Mouse (Mus musculus) midbrain, postnatal 0 days (tissue): ENCODE data around the gene Pex14. TPM values are rescaled to one million over a fixed set of nuclear protein-coding genes. Genes with fewer than 3 reads are reported as not detected.

ENCODE experiments used
- ATAC-seq: fragments of 200-750 bp; cut with Nextera tagmentation; 2 replicates; pipeline ENCODE4 v1.8.0; 2017; ENCODE audit warnings: moderate number of reproducible peaks, mild to moderate bottlenecking, moderate TSS enrichment, moderate library complexity; ENCODE audit not compliant: low FRiP score
- DNase-seq: peaks from one replicate; pipeline ENCODE4 v3.0.0-alpha.2; 2015; ENCODE audit warnings: low spot score
- H3K27ac ChIP-seq: fragments of 300-500 bp; sonication (generic); 2 replicates; pipeline ENCODE4 v1.5.1; 2014; ENCODE audit warnings: low read depth, mild to moderate bottlenecking, low read length, mixed read lengths
- H3K27me3 ChIP-seq: fragments of 300-500 bp; sonication (generic); 2 replicates; pipeline ENCODE4 v1.6.1; 2014; ENCODE audit warnings: low read length, control low read depth, mixed read lengths; ENCODE audit not compliant: insufficient read depth
- H3K36me3 ChIP-seq: fragments of 300-500 bp; sonication (generic); 2 replicates; pipeline ENCODE4 v1.6.1; 2014; ENCODE audit warnings: low read length, control low read depth, mixed read lengths; ENCODE audit not compliant: insufficient read depth
- H3K4me1 ChIP-seq: fragments of 300-500 bp; sonication (generic); 2 replicates; pipeline ENCODE4 v1.6.1; 2014; ENCODE audit warnings: mild to moderate bottlenecking, control low read depth, antibody characterized with exemption, low read length, mixed read lengths; ENCODE audit not compliant: insufficient read depth
- H3K4me2 ChIP-seq: fragments of 300-500 bp; sonication (generic); 2 replicates; pipeline ENCODE4 v1.6.1; 2014; ENCODE audit warnings: low read depth, mild to moderate bottlenecking, low read length, mixed read lengths; ENCODE audit not compliant: poor library complexity, severe bottlenecking
- H3K4me3 ChIP-seq: fragments of 300-500 bp; sonication (generic); 2 replicates; pipeline ENCODE4 v1.5.1; 2014; ENCODE audit warnings: low read depth, mild to moderate bottlenecking, low read length, moderate library complexity
- H3K9ac ChIP-seq: fragments of 300-500 bp; sonication (generic); replicated peaks from 2 replicates; pipeline ENCODE4 v1.6.1; 2014; ENCODE audit warnings: mild to moderate bottlenecking, low read length, moderate library complexity, mixed read lengths; ENCODE audit not compliant: poor library complexity, severe bottlenecking
- H3K9me3 ChIP-seq: fragments of 300-500 bp; sonication (generic); 2 replicates; pipeline ENCODE4 v1.6.1; 2016; ENCODE audit warnings: low read length, control low read depth
- CTCF ChIP-seq: IDR thresholded peaks from 2 replicates; pipeline ENCODE4 v1.5.1; 2016; ENCODE audit warnings: antibody characterized with exemption, mild to moderate bottlenecking
- WGBS: fragments of 180-500 bp; shearing (Covaris S2); extraction: QIAGEN DNeasy Blood & Tissue Kit; methylation state at CpG from one replicate; pipeline ENCODE4 v1.1.7; 2014; 5-methylcytosine and 5-hydroxymethylcytosine counted together
- polyA plus RNA-seq: library from polyadenylated mRNA; unstranded; fragments of >200 nt; fragmentation: Nextera tagmentation; extraction: Ambion mirVana; gene quantifications from 2 replicates; pipeline ENCODE4 v1.2.1, GENCODE M21; 2015
- total RNA-seq: library from RNA; depleted of rRNA; stranded (reverse); fragments of >200 nt; gene quantifications from 2 replicates; pipeline ENCODE4 v1.2.3, GENCODE M21; 2014

The Pex14 gene
- total and polyA plus RNA-seq, 2 experiments from 2014 or later, result 62.5 to 74.0 TPM

DNA sequence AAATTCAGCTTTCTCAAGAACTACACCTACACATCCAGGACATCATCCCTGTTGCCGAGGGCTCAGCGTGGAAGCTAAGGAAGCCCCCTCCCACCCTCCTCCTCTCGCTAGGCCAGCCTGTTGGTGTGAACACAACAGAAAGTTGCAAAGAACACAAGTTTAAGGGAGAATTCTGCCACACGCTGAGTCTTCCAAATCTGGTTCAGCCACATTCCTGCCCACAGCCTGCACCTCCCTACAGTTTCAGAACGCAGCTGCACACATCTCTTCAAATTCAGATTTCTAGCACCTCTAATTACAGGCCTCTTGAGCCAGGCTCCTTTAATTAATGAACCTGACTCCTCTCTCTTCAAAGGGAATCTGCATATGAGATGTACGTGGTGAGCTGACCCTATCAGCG is 41.4 kb downstream of the Pex14 start:
- Histone ChIP-seq H3K4me1 (no peaks in the 10 kb centered on the region; the same call in 1 of the 2 replicates), H3K4me3 (no peak overlapping the region), H3K9ac (no peak overlapping the region), H3K9me3 (no peaks in the 10 kb centered on the region), H3K27ac (no peak overlapping the region), H3K27me3 (no peaks in the 10 kb centered on the region), H3K36me3 (no peaks in the 10 kb centered on the region), H3K4me2 (no peak overlapping the region)
- WGBS, result 61% methylated on average over 7 of the region's 7 CpGs
- DNase-seq (no peak), ATAC-seq (no peak)
- no peak for TF ChIP-seq CTCF

DNA sequence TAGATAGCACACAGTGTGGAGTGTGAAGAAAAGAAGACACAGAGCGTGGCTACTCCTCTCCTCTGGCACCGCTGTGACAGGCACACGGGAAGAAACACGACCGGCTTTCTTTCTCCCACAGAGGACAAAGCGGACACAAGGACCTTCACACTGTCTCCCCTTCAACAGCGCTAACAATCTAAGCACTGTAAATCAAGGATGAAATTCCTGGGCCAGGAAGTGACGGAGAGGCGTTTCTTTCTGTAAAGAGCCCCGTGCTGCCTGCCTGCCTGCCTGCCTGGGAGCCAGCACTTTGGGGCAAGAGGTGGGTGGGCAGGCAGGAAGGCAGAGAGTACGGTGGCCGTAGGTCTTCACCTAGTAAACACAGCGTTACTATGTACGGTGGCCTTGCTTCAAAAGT is 42.2 kb downstream of the Pex14 start:
- WGBS, result 54% methylated on average over 14 of the region's 14 CpGs
- no peaks in the 10 kb centered on the region for H3K36me3 ChIP-seq
- no peak overlapping the region for H3K27ac ChIP-seq
- no peak overlapping the region for H3K9ac ChIP-seq
- H3K4me2 ChIP-seq, result no peak overlapping the region
- no peaks in the 10 kb centered on the region for H3K9me3 ChIP-seq
- H3K4me3 ChIP-seq, result no peak overlapping the region
- ATAC-seq (no peak), DNase-seq (no peak)
- no peak for TF ChIP-seq CTCF
- H3K4me1 ChIP-seq, result no peaks in the 10 kb centered on the region; the same call in 1 of the 2 replicates
- no peaks in the 10 kb centered on the region for H3K27me3 ChIP-seq

DNA sequence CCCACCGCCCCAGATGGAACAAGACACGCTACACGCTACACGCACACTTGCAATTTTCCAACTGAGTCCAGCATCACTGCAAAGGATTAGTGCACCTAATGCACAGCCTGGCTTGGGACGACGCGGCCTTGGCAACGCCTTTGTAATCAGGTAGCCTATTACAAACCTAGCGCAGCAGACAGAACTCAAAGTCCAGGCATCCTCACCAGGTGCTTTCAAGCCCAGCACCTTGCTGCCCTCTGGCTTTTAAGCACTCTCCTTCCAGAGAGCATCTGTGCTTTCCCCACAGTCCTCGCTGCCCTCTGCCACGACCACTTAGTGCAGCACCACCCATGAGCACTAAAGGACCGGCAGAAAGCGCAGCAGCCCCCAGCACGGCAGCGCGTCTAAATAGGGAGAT is 42.7 kb downstream of the Pex14 start:
- no peak overlapping the region for H3K4me2 ChIP-seq
- peak; percentile 22; the same call in 1 of the 2 replicates for TF ChIP-seq CTCF

DNA sequence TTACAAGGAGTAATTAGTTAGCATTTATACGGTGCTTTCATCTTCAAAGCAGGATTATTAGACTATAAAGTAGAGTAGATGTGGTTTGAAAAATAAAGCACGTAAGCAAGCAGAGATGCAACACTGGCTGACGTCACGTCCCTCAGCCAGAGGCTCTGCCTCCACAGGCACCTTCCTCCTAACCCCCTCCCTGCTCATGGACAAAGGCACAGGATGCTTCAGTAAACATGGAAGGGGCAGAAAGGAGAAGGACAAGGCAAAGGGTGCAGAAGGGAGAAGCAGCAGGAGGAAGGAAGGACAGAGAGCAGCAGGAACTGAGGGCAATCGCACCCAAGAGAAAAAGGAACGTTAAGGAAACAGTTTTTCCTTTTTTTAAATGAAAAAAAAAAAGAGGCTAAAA is 43.8 kb downstream of the Pex14 start:
- no peak for TF ChIP-seq CTCF
- no peaks in the 10 kb centered on the region for H3K36me3 ChIP-seq
- no peak for DNase-seq

More for the DNA sequence above, 42.7 kb downstream of the Pex14 start:
- H3K4me3 ChIP-seq, result no peak overlapping the region
- H3K27me3 ChIP-seq, result no peaks in the 10 kb centered on the region
- ATAC-seq (no peak), DNase-seq (no peak)
- no peak overlapping the region for H3K9ac ChIP-seq
- H3K36me3 ChIP-seq, result no peaks in the 10 kb centered on the region
- H3K4me1 ChIP-seq, result no peaks in the 10 kb centered on the region; the same call in 1 of the 2 replicates
- 72% methylated on average over 16 of the region's 16 CpGs for WGBS
- no peaks in the 10 kb centered on the region for H3K9me3 ChIP-seq
- H3K27ac ChIP-seq, result no peak overlapping the region

DNA sequence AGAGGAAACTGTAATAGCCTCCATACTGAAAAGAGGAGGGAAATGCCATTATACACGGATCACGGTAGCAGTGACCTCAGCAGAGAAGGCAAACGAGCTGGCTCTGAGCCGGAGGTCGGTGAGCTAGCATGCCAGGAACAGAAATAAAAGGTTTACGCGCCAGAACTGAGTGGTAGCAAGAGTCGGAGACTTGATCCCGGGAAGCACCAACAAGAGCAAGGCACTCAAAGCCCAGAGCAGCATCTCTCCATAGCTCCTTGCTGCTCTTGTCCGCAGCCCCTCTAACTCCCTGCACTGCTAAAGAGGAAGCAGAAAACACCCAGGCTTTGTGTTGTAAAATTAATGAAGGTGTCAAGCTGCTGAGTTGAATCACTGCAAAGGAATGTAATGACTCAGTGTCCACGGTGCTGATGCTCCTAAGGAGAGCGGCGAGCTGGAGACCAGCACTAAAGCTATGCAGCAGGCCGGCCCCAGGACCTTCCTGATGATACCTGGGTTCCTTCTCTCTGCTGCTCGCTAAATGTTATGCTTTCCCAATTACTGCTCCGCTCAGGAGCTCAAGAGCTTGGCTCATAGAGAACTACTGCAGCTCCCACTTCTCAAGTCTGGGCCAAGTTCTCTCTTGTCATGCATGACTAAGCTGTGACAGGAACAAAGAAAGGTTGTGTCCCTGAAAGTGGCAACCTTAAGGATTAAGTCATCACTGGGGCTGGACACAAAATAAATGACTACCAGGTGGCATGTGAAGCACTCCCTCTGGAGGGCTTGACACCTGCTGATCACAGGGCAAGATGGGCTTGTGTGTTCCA is 50.1 kb downstream of the Pex14 start:
- ATAC-seq, result no peak
- Histone ChIP-seq H3K4me3 (no peak overlapping the region), H3K4me2 (no peak overlapping the region; the same call in 1 of the 2 replicates), H3K36me3 (no peaks in the 10 kb centered on the region), H3K27me3 (no peaks in the 10 kb centered on the region), H3K9me3 (no peaks in the 10 kb centered on the region), H3K9ac (no peak overlapping the region), H3K27ac (no peak overlapping the region), H3K4me1 (peaks cover 10% of the 10 kb centered on the region)
- WGBS, result 11% methylated on average over 16 of the region's 16 CpGs
- peak; percentile 48 for DNase-seq
- TF ChIP-seq CTCF, result no peak

More for the DNA sequence above, 43.8 kb downstream of the Pex14 start:
- Histone ChIP-seq H3K9me3 (no peaks in the 10 kb centered on the region), H3K27me3 (no peaks in the 10 kb centered on the region), H3K9ac (no peak overlapping the region), H3K4me1 (no peaks in the 10 kb centered on the region; the same call in 1 of the 2 replicates), H3K27ac (no peak overlapping the region), H3K4me3 (no peak overlapping the region), H3K4me2 (no peak overlapping the region)
- ATAC-seq, result no peak
- WGBS, result 50% methylated on average over 6 of the region's 6 CpGs

DNA sequence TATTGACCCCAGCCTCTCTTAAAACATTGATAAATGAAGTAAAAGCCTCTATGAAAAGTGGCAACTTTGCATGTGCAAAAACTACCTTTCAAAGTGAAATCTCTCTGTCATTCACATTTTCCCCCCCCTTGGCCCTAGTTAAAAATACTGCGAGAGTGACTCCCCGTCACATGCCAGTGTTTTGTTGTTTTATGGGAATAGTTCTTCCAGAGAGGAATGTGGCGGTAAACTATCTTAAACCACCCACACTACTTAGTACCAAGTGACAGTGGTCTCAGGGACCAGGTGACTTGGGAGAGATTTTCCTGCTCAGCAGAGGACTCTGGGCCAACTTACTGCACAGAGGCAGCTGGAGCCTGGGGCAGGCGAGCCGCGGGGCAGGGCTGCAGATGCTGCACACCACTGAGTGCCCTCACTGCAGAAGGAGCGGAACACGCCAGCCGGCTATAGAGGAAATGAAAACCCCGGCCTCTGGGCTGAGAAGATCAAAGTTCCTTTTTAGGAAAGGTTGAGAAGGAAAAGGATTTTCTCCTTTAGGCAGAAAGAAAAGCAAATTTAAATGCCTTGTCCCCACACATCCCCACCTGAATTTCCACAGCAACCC is 50.9 kb downstream of the Pex14 start:
- TF ChIP-seq CTCF, result no peak
- Histone ChIP-seq H3K4me2 (no peak overlapping the region), H3K4me1 (peaks cover 10% of the 10 kb centered on the region), H3K9ac (no peak overlapping the region), H3K27me3 (no peaks in the 10 kb centered on the region), H3K4me3 (no peak overlapping the region), H3K9me3 (no peaks in the 10 kb centered on the region), H3K36me3 (no peaks in the 10 kb centered on the region), H3K27ac (no peak overlapping the region)
- ATAC-seq, result no peak
- no peak for DNase-seq
- 31% methylated on average over 10 of the region's 10 CpGs for WGBS
